Mouse (Mus musculus): ENCODE data around the gene Surf2.

- peak; percentile 93 for TF ChIP-seq POLR2A (IDR thresholded peaks at IDR 0.05; ENCODE audit: extremely low read depth, insufficient read depth, low read length)
- TF ChIP-seq CTCF (IDR thresholded peaks at IDR 0.05; ENCODE audit: low read depth, low read length), result no peak
These were observed 17.3 kb downstream of the Surf2 start, which contains the start of the genes Surf4 and Stkld1 for GRCm38 (mm10) chr2:26933304-26934055.
